Mouse (Mus musculus): ENCODE results near the gene Npas3. TPM values are rescaled to one million over a fixed set of nuclear protein-coding genes. Genes with fewer than 3 reads are reported as not detected.

Gene Npas3
- polyA plus RNA-seq, 1 experiment, result 0.30 TPM

DNA sequence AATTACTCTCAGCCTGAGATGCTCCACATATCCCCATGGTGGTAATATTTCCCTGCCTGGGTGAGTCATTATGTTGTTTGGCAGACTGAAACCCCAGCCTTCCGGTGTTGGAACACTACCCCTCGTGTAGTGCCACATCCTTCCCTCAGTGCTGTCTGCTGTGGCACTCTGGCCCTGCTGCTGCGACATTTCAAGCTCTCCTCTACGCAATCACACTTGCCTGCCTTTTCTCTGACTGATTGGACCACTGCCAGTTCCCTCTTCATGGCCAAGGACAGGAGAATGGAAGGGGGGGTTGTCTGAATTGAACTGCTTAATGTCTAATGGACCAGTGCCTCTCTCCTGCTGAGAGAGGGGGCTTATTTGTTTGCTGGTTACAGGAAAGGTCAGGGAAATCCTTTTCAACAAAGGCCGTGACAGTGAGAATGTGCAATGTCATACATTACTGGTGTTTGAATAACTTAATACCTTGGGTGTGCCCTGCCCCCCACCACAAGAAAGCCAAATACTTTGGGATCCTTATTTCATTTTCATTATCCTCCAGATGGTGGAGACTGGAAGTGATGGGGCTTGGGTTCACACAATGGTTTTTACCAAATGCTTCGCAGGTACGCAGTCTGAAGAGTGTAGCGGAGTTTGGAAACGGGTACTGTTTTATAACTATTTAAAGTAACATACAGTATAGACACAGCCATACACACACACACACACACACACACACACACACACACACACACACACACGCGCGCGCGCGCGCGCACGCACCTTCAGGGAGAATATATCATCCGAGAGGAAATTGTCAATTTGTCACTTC lies 339.4 kb downstream of the Npas3 start:
- no peak for DNase-seq (ENCODE audit: low read depth)

DNA sequence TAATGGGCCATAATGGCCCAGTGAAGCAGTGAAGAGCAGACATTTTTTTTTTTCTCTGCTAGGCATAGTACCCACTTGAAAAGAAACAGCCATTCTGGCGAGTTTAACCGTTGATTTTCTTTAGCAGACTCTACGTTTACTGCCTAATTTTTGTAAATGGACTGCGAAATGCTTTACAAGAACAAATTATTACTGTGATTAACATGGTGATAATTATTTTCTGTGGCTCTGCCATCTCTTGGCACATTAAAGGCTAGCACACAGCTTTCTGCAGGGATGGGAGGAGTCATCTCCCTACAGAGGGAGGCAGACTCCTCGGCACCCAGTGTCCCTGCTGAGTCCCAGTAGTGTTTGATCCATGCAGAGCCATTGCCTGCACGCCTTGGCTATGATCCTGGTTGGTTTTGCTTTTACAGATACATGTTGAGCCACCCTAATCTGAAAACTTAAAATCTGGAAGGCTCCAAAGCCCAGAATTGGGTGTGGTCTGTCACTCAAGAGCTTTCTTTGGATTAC lies 341.0 kb downstream of the Npas3 start:
- DNase-seq (ENCODE audit: low read depth), result no peak

DNA sequence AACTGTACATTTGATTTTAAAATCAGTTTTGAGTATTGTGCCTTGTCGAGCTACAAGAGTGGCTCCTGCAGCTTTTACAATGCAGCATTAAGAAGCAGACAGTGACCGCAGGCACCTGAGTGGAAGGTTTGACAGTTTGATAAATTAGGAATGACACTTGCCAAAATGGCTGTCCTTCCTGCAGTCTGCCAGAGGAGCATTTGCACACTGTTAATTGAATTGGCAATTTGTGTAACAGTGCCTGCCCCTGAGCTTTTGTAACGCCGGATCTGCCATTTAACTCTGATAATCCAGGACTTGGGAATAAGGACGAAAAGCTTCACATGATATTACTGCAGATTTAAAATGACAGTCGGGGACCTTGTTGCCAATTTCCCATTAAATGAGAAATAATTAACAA lies 357.2 kb downstream of the Npas3 start:
- DNase-seq (ENCODE audit: low read depth), result no peak

- DNase-seq (ENCODE audit: low read depth), result no peak
Measured at GRCm38 (mm10) chr12:53612120-53612519, 363.6 kb downstream of the Npas3 start.

DNA sequence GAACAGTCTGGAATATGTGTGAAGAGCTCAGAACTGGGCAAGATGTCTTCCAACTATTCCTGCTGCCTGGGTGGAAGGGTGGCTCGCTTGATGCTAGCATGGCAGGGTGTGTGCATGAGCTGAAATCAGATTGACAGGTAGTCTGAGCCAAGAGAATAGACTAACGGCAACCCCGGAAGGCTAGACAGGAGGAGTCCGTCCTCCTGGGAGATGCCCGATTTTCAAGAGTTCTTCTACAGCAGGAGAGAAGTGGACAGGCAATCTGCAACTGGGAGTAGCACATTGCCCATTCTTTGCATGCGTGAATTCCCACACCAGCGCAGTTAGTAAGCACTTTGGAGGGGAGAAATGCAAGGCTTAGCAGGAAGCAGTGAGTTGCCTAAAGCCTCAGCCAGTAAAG lies 372.8 kb downstream of the Npas3 start:
- no peak for DNase-seq (ENCODE audit: low read depth)

DNA sequence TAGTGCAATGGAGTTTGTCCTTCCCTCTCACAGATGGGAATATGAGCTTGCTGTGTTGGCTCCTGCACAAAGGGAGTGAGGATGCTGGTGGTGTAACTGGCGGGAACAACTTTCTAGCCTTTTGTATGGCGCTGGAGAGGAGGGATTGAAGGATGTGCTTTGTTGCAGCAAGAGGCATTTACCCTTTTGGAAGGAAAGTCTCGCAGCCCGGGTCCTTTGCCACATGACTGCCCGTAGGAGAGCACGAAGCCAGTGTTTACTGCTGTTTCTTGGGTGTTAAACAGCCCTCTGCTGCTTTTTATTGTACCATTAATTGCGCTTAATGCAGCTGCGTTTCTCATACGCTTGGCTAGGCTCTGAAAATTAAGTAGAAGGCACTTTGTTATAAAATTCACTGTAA lies 375.3 kb downstream of the Npas3 start:
- DNase-seq (ENCODE audit: low read depth), result no peak

GRCm38 (mm10) chr12:53624379-53625021 lies 376.0 kb downstream of the Npas3 start:
- no peak for DNase-seq (ENCODE audit: low read depth)

GRCm38 (mm10) chr12:53629483-53630120 lies 381.1 kb downstream of the Npas3 start:
- no peak for DNase-seq (ENCODE audit: low read depth)

DNA sequence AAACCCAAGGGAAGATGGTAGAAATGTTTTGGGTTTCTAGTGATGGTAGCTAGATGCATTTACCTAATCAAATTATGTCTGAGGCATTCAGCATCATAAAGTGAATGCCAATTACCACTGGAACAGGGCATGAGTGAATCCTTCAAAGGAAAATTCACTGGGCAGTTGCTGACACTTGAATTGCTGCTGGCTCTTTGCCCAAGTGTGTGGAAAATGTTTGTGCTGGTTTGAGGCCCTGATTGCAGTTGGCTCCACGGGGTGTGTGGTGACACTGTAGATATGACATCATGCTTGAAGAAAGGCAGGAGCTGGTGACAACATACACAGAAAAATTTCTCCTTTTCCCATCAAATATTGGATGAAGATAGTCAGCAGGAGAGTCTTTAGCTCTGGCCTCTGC lies 382.1 kb downstream of the Npas3 start:
- DNase-seq (ENCODE audit: low read depth), result no peak

GRCm38 (mm10) chr12:53631315-53632106 lies 383.0 kb downstream of the Npas3 start:
- DNase-seq (ENCODE audit: low read depth), result no peak

GRCm38 (mm10) chr12:53638571-53638970 lies 390.1 kb downstream of the Npas3 start:
- no peak for DNase-seq (ENCODE audit: low read depth)

DNA sequence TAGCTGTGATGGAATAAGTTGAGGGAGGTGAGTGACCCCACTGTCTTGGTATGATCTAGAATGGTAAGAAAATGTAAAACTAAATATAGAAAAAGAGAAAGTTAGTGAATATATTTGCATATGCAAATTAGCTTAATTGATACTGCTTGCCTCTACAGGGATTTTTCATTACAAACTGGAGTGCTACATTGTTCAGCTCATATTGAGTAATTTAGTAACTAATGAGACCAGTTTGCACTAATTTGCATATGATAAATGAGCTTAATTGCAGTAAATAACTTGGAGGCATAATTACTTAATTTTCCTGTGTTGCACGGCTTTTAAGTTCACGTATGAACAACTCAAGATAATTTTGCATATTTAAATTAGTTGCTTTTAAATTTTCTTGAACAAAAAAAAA lies 398.8 kb downstream of the Npas3 start:
- DNase-seq (ENCODE audit: low read depth), result no peak

DNA sequence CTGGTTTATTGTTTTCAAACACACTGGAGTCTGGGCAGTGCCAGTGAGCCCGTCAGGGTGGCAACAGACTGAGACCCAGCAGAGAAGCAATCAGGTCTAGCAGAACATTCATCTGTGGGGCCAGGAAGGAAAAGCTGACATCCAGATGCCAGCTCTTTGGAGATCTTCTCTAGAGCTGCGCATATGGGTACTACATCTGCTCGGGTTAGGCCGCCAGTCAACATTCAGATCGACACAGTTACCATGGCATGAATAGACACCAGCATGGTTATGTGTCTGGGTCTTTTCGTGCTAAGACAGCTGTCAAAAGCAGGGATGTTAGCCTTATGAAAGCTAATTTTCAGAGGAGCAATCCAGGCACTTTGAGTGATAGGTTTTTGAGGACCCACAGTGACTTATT lies 407.8 kb downstream of the Npas3 start:
- DNase-seq (ENCODE audit: low read depth), result no peak

DNA sequence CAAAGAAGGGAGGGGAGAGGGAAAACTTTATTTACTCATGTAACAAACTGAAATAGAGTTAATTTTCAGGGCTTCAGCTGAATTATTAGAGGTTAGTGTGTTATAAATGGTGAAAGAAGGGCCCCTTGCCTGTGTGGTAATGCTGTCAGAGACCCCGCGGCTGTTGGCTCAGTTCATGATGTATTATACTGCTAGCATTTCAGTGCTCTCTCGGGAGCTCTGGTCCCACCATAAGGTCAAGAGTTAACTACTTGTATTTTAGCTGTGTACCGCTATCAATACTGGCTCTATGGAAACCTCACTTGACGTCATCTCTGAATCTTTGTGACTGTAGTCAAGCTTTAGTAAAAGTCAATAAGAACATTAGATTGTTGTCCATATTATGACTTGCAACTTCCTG lies 415.6 kb downstream of the Npas3 start:
- DNase-seq (ENCODE audit: low read depth), result no peak

- no peak for DNase-seq (ENCODE audit: low read depth)
Measured at GRCm38 (mm10) chr12:53671846-53672245, 423.4 kb downstream of the Npas3 start.

DNA sequence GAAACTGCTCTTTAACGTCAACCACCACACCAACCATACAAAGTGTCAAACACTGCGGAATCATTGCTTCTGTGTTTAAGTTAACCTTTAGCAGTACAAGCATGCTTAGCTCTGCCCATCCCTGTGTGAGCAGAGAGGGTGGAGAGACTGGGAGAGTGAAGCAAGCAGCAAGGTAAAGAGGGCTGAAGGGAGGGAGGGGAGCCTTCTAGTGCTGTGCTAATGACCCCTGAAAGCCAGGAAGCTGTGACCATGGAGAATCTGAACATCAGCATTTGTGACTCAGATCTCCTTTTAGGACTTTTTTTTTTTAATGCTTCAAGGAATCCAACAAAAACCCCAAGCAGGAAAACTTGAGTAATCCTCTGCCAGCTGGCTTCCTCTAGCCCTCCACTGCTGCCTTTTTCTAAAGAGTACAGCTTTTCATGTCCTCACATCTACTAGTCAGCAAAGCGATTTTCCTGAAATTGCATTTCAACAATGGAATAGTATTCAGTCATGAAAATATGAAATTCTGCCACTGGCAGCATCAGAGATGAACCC lies 428.7 kb downstream of the Npas3 start:
- DNase-seq (ENCODE audit: low read depth), result no peak

DNA sequence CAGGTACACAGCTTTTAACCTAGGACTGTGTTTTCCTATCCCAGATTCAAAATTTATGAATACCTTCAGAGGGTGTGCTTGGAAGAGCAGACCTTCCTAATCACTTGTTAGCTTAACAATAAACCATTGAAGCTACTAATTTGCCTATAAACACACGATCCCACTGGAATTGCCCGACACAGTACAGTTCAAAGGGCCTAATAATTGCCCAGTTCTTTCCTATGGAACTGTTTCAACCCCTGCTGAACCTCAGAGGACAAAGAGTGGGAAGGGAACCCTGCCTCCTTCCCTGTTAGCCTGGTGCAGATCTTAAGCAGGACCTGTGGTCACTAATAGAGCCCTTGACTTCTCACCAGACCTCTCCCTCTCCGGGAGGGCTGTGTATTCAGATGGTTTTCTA lies 429.7 kb downstream of the Npas3 start:
- DNase-seq (ENCODE audit: low read depth), result no peak

DNA sequence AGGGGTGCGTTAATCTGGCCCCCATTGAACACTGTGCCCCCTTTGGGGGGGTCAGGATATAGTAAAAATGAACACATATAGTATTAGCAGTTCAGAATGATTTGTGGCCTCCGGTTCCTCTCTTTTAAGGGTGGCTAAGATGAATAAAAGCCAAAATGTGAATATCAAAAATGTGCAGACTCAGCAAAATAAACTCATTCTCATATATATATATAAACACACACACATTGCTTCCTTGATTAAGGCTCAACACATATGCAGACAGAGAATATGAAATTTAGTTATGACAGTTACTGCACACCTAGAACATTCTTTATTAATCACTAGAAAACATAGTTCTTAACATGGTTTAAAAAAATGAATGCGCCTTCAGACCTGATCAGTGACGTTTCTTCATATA lies 430.7 kb downstream of the Npas3 start:
- DNase-seq (ENCODE audit: low read depth), result no peak

DNA sequence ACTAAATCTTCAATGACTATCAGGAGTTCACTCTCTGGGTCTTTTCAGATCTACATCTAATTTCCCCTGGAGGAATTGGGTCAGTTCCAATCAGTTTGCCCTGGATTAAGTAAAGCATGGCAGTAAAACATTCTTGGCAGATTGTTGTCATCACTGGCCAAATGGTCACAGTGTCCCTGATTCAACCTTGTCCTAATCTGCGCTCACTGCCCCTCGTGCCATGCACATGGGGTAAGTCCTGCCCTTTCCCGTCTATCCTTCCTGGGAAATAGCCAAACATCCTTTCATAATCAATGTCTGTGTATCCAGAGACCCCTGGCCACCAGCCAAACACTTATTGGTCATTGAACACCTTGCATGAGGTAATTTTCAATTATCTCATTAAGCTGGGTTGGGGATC lies 432.0 kb downstream of the Npas3 start:
- no peak for DNase-seq (ENCODE audit: low read depth)

- no peak for DNase-seq (ENCODE audit: low read depth)
Measured at GRCm38 (mm10) chr12:53682036-53682435, 433.6 kb downstream of the Npas3 start.

DNA sequence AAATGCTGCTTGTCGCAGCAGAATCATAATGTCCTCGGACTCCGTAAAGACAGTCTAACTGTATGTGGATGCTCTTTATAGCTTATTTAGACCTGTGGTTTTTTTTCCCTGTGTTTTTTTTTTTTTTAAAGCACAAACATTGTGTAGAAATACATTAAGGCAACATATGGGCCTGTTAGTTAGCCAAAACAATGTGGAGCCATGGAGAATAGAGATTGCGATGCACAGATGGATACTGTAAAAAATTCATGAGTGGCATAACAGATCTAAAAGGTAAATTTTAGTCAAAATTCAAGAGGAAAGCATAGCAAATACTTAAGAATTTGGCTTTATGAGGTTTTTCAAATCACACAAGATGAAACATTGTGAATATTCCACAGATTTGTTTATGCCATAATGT lies 444.0 kb downstream of the Npas3 start:
- DNase-seq (ENCODE audit: low read depth), result no peak

- no peak for DNase-seq (ENCODE audit: low read depth)
Measured at GRCm38 (mm10) chr12:53694346-53694745, 445.9 kb downstream of the Npas3 start.

All from gonadal fat pad, adult 2 months (tissue).